In the genomic region with DNA sequence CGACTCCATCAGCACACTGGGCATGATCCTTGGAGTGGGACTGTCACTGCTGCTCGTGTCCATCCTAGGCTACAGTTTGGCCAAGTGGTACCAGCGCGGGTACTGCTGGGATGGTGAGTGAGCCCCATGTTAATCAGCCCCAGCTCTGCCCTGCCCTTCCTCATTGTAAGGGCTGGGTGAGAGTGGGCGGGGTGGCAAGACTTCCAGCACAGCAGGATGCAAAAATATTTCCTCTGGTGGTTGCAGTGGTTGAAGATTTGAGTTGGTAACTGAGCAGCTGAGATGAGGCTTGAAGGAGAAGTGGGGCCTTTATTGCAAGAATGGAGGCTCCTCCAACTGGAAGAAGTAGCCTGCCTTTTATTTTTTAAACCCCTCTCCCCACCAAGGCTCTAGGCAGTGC, we compare ENCODE assay signal across 18 mouse cellular contexts. TPM values are rescaled to one million over a fixed set of nuclear protein-coding genes. Genes with fewer than 3 reads are reported as not detected.
DNase-seq lines count a peak whose midpoint lies in the region; ATAC-seq lines count a peak whose summit lies in the region.
"Had no signal": no experiment of that assay in that cellular context is flagged by ENCODE, and none has a peak within 500 bp of the region (broad histone marks: within the 10 kb centered on the region; RNA-seq: fewer than 3 reads in every experiment).

No protein-coding gene starts in this region.

- no peaks in the 10 kb centered on the region for H3K27me3 ChIP-seq in liver, embryonic 16.5 days (ENCODE audit: control insufficient read depth, insufficient read depth, low read depth, low read length)
- H3K27me3 ChIP-seq in forebrain, embryonic 13.5 days: no peaks in the 10 kb centered on the region
- H3K27me3 ChIP-seq: embryonic facial prominence, embryonic 12.5 days; intestine, embryonic 15.5 days; midbrain, embryonic 12.5 days; neural tube, embryonic 13.5 days had no signal

- H3K36me3 ChIP-seq in liver, embryonic 16.5 days (ENCODE audit: control insufficient read depth, insufficient read depth): no peaks in the 10 kb centered on the region
- no peaks in the 10 kb centered on the region for H3K36me3 ChIP-seq in forebrain, embryonic 13.5 days (ENCODE audit: poor library complexity, severe bottlenecking)
- H3K36me3 ChIP-seq: embryonic facial prominence, embryonic 12.5 days; intestine, embryonic 15.5 days; limb, embryonic 10.5 days; midbrain, embryonic 12.5 days; neural tube, embryonic 13.5 days had no signal

- no peak for DNase-seq in liver
- peak; percentile 65 for DNase-seq in CD4-positive helper T cell, adult 2 months (ENCODE audit: low read depth, low spot score)
- peak; percentile 56 for DNase-seq in naive thymus-derived CD4-positive, alpha-beta T cell, adult 2 months (ENCODE audit: low read depth)
- DNase-seq in layer of hippocampus, adult 8-10 months (ENCODE audit: low spot score in 2 of 2): no peak
- DNase-seq in layer of hippocampus, postnatal 10 days (ENCODE audit: low spot score in 2 of 2): no peak
- DNase-seq: cerebellum, postnatal 14 days; heart, postnatal 4 days; kidney, postnatal 25 days had no signal

- no peak overlapping the region for H3K9ac ChIP-seq in liver, embryonic 16.5 days (ENCODE audit: low read depth, low read length)
- H3K9ac ChIP-seq in forebrain, embryonic 13.5 days: no peak overlapping the region
- H3K9ac ChIP-seq: embryonic facial prominence, embryonic 12.5 days; intestine, embryonic 15.5 days; liver, embryonic 14.5 days; midbrain, embryonic 12.5 days; neural tube, embryonic 13.5 days had no signal

- WGBS in liver, embryonic 16.5 days (ENCODE audit: insufficient replicate concordance): 34% methylated on average over 5 of the region's 5 CpGs
- WGBS in forebrain, embryonic 13.5 days: 81% methylated on average over 5 of the region's 5 CpGs

- H3K4me3 ChIP-seq in liver, embryonic 16.5 days (ENCODE audit: low read depth, low read length): no peak overlapping the region
- no peak overlapping the region for H3K4me3 ChIP-seq in forebrain, embryonic 13.5 days
- H3K4me3 ChIP-seq: embryonic facial prominence, embryonic 12.5 days; intestine, embryonic 15.5 days; limb, embryonic 10.5 days; midbrain, embryonic 12.5 days; neural tube, embryonic 13.5 days had no signal

- ATAC-seq in liver, embryonic 16.5 days (ENCODE audit: low read depth): no peak
- ATAC-seq in granulocyte monocyte progenitor cell, adult 5-6 weeks (replicated peaks; ENCODE audit: poor library complexity, severe bottlenecking): peak; percentile 56
- ATAC-seq in forebrain, embryonic 13.5 days: no peak
- ATAC-seq: intestine, embryonic 15.5 days had no signal

- no peaks in the 10 kb centered on the region for H3K9me3 ChIP-seq in liver, embryonic 16.5 days (replicated peaks; ENCODE audit: control insufficient read depth, low read length)
- no peaks in the 10 kb centered on the region for H3K9me3 ChIP-seq in forebrain, embryonic 13.5 days (replicated peaks)
- H3K9me3 ChIP-seq: embryonic facial prominence, embryonic 12.5 days; intestine, embryonic 15.5 days; limb, embryonic 10.5 days; midbrain, embryonic 12.5 days; neural tube, embryonic 13.5 days had no signal

- 0 out of 2 replicates have a peak overlapping the region, but pooled peaks have one; percentile 34 for H3K27ac ChIP-seq in liver, embryonic 16.5 days (ENCODE audit: low read length)
- H3K27ac ChIP-seq in forebrain, embryonic 13.5 days: no peak overlapping the region
- H3K27ac ChIP-seq: embryonic facial prominence, embryonic 12.5 days; intestine, embryonic 15.5 days; limb, embryonic 10.5 days; liver, embryonic 14.5 days; midbrain, embryonic 12.5 days; neural tube, embryonic 13.5 days had no signal

- H3K4me2 ChIP-seq in liver, embryonic 16.5 days (ENCODE audit: low read depth, low read length): no peak overlapping the region
- no peak overlapping the region for H3K4me2 ChIP-seq in forebrain, embryonic 13.5 days
- H3K4me2 ChIP-seq: embryonic facial prominence, embryonic 12.5 days; intestine, embryonic 15.5 days; midbrain, embryonic 12.5 days; neural tube, embryonic 13.5 days had no signal

- H3K4me1 ChIP-seq in liver, embryonic 16.5 days (ENCODE audit: control insufficient read depth, low read depth, low read length): no peaks in the 10 kb centered on the region; the same call in 1 of the 2 replicates
- H3K4me1 ChIP-seq in forebrain, embryonic 13.5 days: no peaks in the 10 kb centered on the region
- H3K4me1 ChIP-seq: embryonic facial prominence, embryonic 12.5 days; intestine, embryonic 15.5 days; limb, embryonic 10.5 days; neural tube, embryonic 13.5 days had no signal

RNA-seq across cellular contexts. Expression of a gene that starts 27.6 kb away (rescaled TPM):
- polyA plus RNA-seq in liver, embryonic 16.5 days (2015; fragmentation: Nextera tagmentation; extraction: Ambion mirVana): 1.9 and 2.7 TPM in 2 replicates
- total RNA-seq in granulocyte monocyte progenitor cell, adult 5-6 weeks (2014; fragmentation: Nextera tagmentation): 6.7 and 9.6 TPM in 2 replicates
- 7.6 and 9.8 TPM in 2 replicates for total RNA-seq in granulocyte monocyte progenitor cell, adult 5-6 weeks (2017)
- 10 to 100 TPM in 1 of 4 experiments, 1 to 10 TPM in 3; 1.8 to 10.0 (median 6.1) TPM for total RNA-seq in layer of hippocampus, adult 8-10 months (2022)
- total RNA-seq in layer of hippocampus, postnatal 10 days (2021): 1 to 10 TPM; 1.9 to 2.2 TPM
- 0.32 and 0.50 TPM in 2 replicates for polyA plus RNA-seq in forebrain, embryonic 13.5 days (2015; fragmentation: Nextera tagmentation; extraction: Ambion mirVana)

RNA-seq across cellular contexts. Expression of a gene that starts 37.5 kb away (rescaled TPM):
- polyA plus RNA-seq in liver, embryonic 16.5 days (2015; fragmentation: Nextera tagmentation; extraction: Ambion mirVana): 0.06 and 0.37 TPM in 2 replicates
- not detected in 2 replicates for total RNA-seq in granulocyte monocyte progenitor cell, adult 5-6 weeks (2014; fragmentation: Nextera tagmentation)
- total RNA-seq in granulocyte monocyte progenitor cell, adult 5-6 weeks (2017): not detected in 2 replicates
- not detected for total RNA-seq in layer of hippocampus, adult 8-10 months (2022)
- not detected for total RNA-seq in layer of hippocampus, postnatal 10 days (2021)
- not detected in 2 replicates for polyA plus RNA-seq in forebrain, embryonic 13.5 days (2015; fragmentation: Nextera tagmentation; extraction: Ambion mirVana)
- total RNA-seq: heart, postnatal 4 days; layer of hippocampus, postnatal 25 days had no signal
- polyA plus RNA-seq: midbrain, embryonic 12.5 days; neural tube, embryonic 13.5 days had no signal

RNA-seq across cellular contexts. Expression of a gene that starts 59.6 kb away (rescaled TPM):
- polyA plus RNA-seq in liver, embryonic 16.5 days (2015; fragmentation: Nextera tagmentation; extraction: Ambion mirVana): 0.05 and 0.09 TPM in 2 replicates
- not detected in 2 replicates for total RNA-seq in granulocyte monocyte progenitor cell, adult 5-6 weeks (2014; fragmentation: Nextera tagmentation)
- total RNA-seq in granulocyte monocyte progenitor cell, adult 5-6 weeks (2017): not detected in 2 replicates
- 1 to 10 TPM in 1 of 4 experiments, under 1 TPM in 3; 0.43 to 1.0 (median 0.59) TPM for total RNA-seq in layer of hippocampus, adult 8-10 months (2022)
- total RNA-seq in layer of hippocampus, postnatal 10 days (2021): under 1 TPM in 1 of 2 experiments, not detected in 1; 0.20 TPM
- 0.10 TPM in 1 of 2 replicates, not detected in the other for polyA plus RNA-seq in forebrain, embryonic 13.5 days (2015; fragmentation: Nextera tagmentation; extraction: Ambion mirVana)
- total RNA-seq: heart, postnatal 4 days had no signal
- polyA plus RNA-seq: limb, embryonic 10.5 days; midbrain, embryonic 12.5 days; neural tube, embryonic 13.5 days had no signal

Comparison
In these comparisons a context has a peak if more than half of its experiments do, and no peak if none do; other contexts are left out.
1. DNase-seq: peak in CD4-positive helper T cell, adult 2 months (single experiment) and naive thymus-derived CD4-positive, alpha-beta T cell, adult 2 months (single experiment); none in liver (single experiment), layer of hippocampus, adult 8-10 months (0 of 2) and layer of hippocampus, postnatal 10 days (0 of 2).